Mouse (Mus musculus) midbrain, embryonic 16.5 days (tissue): ENCODE measurements at regions not wholly inside any gene's neighbourhood (a gene's known extent, or its start where the extent isn't known, plus 50 kb on each side); places are given as distances from the start of the nearest gene placed in this dataset.

Experiments
- ATAC-seq: fragments of 200-750 bp; cut with Nextera tagmentation; 2 replicates; pipeline ENCODE4 v1.8.0; 2017; ENCODE audit warnings: moderate TSS enrichment
- H3K27ac ChIP-seq: fragments of 300-500 bp; sonication (generic); 2 replicates; pipeline ENCODE4 v1.5.1; 2014; ENCODE audit warnings: mild to moderate bottlenecking, low read length, mixed read lengths
- H3K27me3 ChIP-seq: fragments of 300-500 bp; sonication (generic); 2 replicates; pipeline ENCODE4 v1.6.1; 2014; ENCODE audit warnings: low read depth, low read length, mixed read lengths; ENCODE audit not compliant: control insufficient read depth, insufficient read depth
- H3K36me3 ChIP-seq: fragments of 300-500 bp; sonication (generic); 2 replicates; pipeline ENCODE4 v1.6.1; 2014; ENCODE audit warnings: mild to moderate bottlenecking, low read length, moderate library complexity, mixed read lengths; ENCODE audit not compliant: control insufficient read depth, insufficient read depth
- H3K4me1 ChIP-seq: fragments of 300-500 bp; sonication (generic); 2 replicates; pipeline ENCODE4 v1.6.1; 2014; ENCODE audit warnings: mild to moderate bottlenecking, low read length, mixed read lengths; ENCODE audit not compliant: control insufficient read depth, insufficient read depth
- H3K4me2 ChIP-seq: fragments of 300-500 bp; sonication (generic); 2 replicates; pipeline ENCODE4 v1.6.1; 2014; ENCODE audit warnings: mild to moderate bottlenecking, low read length, mixed read lengths
- H3K4me3 ChIP-seq: fragments of 300-500 bp; sonication (generic); 2 replicates; pipeline ENCODE4 v1.5.1; 2014; ENCODE audit warnings: low read depth, mild to moderate bottlenecking, low read length, moderate library complexity, mixed read lengths
- H3K9ac ChIP-seq: fragments of 300-500 bp; sonication (generic); 2 replicates; pipeline ENCODE4 v1.6.1; 2014; ENCODE audit warnings: low read depth, low read length, mixed read lengths
- H3K9me3 ChIP-seq: fragments of 300-500 bp; sonication (generic); replicated peaks from 2 replicates; pipeline ENCODE4 v1.6.1; 2014; ENCODE audit warnings: mild to moderate bottlenecking, low read length, mixed read lengths; ENCODE audit not compliant: control insufficient read depth, poor library complexity, severe bottlenecking
- WGBS: fragments of 180-500 bp; shearing (Covaris S2); extraction: QIAGEN DNeasy Blood & Tissue Kit; methylation state at CpG from one replicate; pipeline ENCODE4 v1.1.7; 2014; 5-methylcytosine and 5-hydroxymethylcytosine counted together

DNA sequence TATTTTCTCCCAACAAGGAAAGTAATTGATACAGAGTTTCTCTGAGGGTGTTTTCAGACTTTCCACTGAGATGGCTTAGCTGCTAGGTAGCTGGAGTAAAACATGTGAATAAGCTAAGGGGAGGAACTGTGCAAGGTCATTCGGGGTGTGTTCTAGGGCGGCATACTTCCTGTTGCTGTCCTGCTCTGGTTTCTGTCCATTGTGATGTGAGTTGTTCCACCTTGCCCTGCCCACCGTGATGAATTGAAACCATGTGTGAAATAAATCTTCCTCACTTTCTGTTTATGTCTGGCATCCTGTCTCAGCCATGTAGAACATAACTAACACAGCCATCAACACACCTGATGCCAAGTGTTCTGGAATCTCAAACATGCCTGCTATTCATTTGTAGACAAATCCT is 472.6 kb upstream of the Nrp1 start:
- H3K27me3 ChIP-seq = no peaks in the 10 kb centered on the region
- no peak overlapping the region for H3K9ac ChIP-seq
- no peaks in the 10 kb centered on the region for H3K4me1 ChIP-seq
- ATAC-seq = no peak
- H3K4me2 ChIP-seq = no peak overlapping the region
- WGBS = 85% methylated on average over 3 of the region's 3 CpGs
- H3K9me3 ChIP-seq = no peaks in the 10 kb centered on the region
- no peak overlapping the region for H3K4me3 ChIP-seq
- no peak overlapping the region for H3K27ac ChIP-seq
- H3K36me3 ChIP-seq = no peaks in the 10 kb centered on the region

DNA sequence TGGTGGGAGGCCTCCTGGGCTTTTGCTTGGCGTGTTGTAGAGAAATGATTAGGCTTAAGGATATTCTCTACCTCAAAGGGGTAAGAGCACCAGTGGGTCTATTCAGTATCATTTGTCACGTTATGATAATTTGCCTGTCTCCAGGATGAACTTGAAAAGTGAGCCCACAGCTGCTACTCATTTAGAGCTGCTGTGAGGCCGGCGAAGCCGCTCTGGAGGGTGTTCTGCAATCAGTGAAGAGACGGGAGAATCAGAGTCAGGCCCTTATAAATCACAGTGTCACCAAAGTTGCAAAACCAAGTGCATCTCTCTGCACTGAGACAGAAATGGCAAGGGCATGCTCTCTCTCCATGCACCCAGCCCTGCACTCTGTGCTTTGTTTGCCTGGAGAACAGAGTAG is 467.7 kb upstream of the Nrp1 start:
- whole genome bisulfite sequencing = 48% methylated on average over 6 of the region's 6 CpGs
- no peaks in the 10 kb centered on the region for H3K36me3 ChIP-seq
- ATAC-seq = no peak

DNA sequence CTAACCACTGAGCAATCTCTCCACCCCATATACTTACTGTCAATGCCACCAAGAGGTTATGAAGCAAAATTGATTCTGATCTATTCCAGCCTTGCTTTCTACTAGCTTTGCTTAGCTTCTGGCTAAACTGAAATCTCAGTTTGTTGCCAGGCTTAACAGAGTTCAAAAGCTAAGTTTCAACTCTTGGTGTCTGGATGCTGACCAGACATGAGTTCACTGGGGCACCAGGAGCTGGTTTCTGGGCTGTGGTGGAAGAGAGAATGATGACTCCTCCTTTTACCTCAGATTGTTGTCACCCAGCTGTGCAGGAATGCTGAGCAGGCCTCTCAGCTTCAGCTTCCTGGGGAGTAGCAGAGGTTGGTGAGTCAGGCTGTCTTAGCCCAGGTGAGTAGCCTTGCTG is 464.1 kb upstream of the Nrp1 start:
- Histone ChIP-seq H3K9me3 (no peaks in the 10 kb centered on the region), H3K36me3 (no peaks in the 10 kb centered on the region), H3K27ac (no peak overlapping the region), H3K4me1 (no peaks in the 10 kb centered on the region), H3K27me3 (no peaks in the 10 kb centered on the region), H3K4me2 (no peak overlapping the region), H3K4me3 (no peak overlapping the region), H3K9ac (no peak overlapping the region)
- no peak for ATAC-seq

More for the DNA sequence above, 467.7 kb upstream of the Nrp1 start:
- H3K27me3 ChIP-seq = no peaks in the 10 kb centered on the region
- no peak overlapping the region for H3K4me2 ChIP-seq
- no peaks in the 10 kb centered on the region for H3K9me3 ChIP-seq
- no peak overlapping the region for H3K4me3 ChIP-seq
- H3K27ac ChIP-seq = no peak overlapping the region
- H3K9ac ChIP-seq = no peak overlapping the region
- H3K4me1 ChIP-seq = no peaks in the 10 kb centered on the region

DNA sequence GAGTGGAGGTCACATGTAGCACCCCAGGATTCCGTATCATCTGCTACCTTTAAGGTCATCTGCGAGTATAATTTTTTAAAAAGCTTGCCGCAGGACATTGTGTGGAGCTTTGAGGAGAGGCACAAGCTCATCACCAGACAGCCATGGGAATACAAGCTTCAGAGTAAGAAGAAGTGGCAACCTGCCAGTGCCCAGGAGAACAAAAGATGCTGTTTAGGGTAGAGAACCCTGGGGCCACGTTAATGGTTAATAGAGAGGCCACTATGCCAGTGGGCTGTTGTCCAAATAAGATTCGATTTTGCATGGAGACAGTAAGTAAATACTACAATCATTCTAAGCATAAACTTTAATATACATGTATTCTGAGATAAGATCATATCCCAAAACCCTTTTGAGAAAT is 450.0 kb upstream of the Nrp1 start:
- WGBS = 71% methylated on average over 5 of the region's 5 CpGs
- Histone ChIP-seq H3K4me2 (no peak overlapping the region), H3K9ac (no peak overlapping the region)

DNA sequence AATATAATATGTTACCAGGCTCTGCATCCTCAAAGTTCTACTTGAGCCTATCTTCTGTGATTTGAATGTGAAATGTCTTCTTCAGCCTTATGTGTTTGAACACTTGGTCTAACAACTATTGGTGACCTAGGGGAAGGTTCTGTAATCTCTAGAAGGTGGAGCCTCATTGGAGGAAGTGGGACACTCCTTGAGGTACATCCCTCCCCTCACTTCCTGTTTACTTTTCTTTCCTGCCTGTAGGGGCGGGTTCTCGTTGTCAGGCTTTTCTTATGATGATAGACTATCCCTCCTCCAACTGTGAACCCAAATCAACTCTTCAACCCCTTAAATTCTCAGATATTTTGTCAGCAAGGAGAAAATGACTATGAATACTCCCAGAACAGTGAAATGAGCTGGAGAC is 448.8 kb upstream of the Nrp1 start:
- H3K27me3 ChIP-seq = no peaks in the 10 kb centered on the region
- no peak overlapping the region for H3K27ac ChIP-seq
- no peaks in the 10 kb centered on the region for H3K4me1 ChIP-seq
- H3K36me3 ChIP-seq = no peaks in the 10 kb centered on the region
- no peak overlapping the region for H3K9ac ChIP-seq
- ATAC-seq = no peak
- H3K4me3 ChIP-seq = no peak overlapping the region
- H3K9me3 ChIP-seq = no peaks in the 10 kb centered on the region
- H3K4me2 ChIP-seq = no peak overlapping the region
- WGBS = 85% methylated on average over 2 of the region's 2 CpGs

More for the DNA sequence above, 450.0 kb upstream of the Nrp1 start:
- H3K4me3 ChIP-seq = no peak overlapping the region
- H3K4me1 ChIP-seq = no peaks in the 10 kb centered on the region
- no peak for ATAC-seq
- H3K27me3 ChIP-seq = no peaks in the 10 kb centered on the region
- no peak overlapping the region for H3K27ac ChIP-seq
- H3K9me3 ChIP-seq = no peaks in the 10 kb centered on the region
- no peaks in the 10 kb centered on the region for H3K36me3 ChIP-seq

DNA sequence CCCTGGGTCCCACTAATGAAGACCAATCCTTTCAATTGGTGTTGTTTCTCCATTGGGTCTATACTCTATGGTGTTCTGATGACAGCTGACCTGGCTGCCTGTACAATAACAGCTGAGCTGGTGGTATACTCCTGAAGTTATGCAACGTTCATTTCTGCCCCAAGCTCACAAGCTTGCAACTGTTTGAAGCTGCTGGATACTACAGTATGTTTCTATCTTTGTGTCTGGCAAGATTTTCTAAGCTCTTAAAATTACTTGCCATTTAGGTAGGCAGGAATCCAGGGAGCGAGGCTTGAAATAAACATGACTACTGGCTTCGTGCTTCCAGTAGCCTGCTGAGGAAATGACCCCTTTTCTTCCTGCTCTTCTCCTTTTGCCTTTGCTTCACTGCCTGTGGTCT is 444.3 kb upstream of the Nrp1 start:
- Histone ChIP-seq H3K36me3 (no peaks in the 10 kb centered on the region), H3K4me2 (no peak overlapping the region), H3K27me3 (no peaks in the 10 kb centered on the region), H3K4me1 (peaks cover 4% of the 10 kb centered on the region; the same call in 1 of the 2 replicates), H3K27ac (no peak overlapping the region), H3K9ac (no peak overlapping the region), H3K9me3 (no peaks in the 10 kb centered on the region), H3K4me3 (no peak overlapping the region)
- no peak for ATAC-seq
- 74% methylated on average over 3 of the region's 3 CpGs for WGBS

DNA sequence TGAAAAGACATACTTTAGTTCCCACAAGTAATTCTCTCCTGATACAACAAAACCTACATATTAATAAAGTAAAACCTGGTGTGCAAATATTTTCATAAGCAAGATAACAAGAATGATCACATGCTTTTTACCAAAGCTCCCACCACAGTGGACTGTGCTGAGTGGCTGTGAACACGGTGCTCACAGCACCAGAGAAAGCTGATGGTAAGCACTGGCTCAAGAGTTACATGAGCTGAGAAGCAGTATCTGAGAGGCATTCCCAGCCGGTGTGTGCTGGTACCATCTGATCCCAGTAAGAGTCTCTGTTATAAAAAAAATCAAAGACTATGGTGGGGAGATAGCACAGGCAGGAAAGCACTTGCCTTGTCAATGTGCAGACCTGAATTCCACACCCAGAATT is 443.5 kb upstream of the Nrp1 start:
- Histone ChIP-seq H3K4me2 (no peak overlapping the region), H3K36me3 (no peaks in the 10 kb centered on the region), H3K27me3 (no peaks in the 10 kb centered on the region), H3K27ac (no peak overlapping the region), H3K4me3 (no peak overlapping the region), H3K9me3 (no peaks in the 10 kb centered on the region), H3K9ac (no peak overlapping the region), H3K4me1 (peaks cover 4% of the 10 kb centered on the region; the same call in 1 of the 2 replicates)
- no peak for ATAC-seq
- WGBS = 75% methylated on average over 2 of the region's 2 CpGs

DNA sequence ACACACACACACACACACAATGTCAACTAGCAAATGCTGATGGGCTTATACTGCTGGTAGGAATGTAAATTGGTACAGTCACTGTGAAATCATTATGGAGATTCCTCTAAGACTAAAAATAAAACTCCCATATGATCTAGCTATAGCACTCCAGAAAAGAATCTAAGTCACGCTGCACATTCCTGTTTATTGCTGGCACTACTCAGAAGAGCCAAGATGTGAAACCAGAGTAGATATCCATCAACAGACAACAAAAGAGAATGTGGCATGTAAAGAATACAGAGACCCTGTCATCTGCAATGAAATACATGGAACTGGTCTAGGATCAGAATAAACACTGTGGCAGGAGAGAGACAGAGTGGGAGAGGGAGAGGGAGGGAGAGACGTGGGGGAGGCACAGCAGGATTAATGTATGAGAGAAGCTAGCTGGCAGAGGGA is 442.8 kb upstream of the Nrp1 start:
- WGBS = 41% methylated on average over 2 of the region's 2 CpGs
- no peaks in the 10 kb centered on the region for H3K36me3 ChIP-seq
- no peak overlapping the region for H3K4me2 ChIP-seq
- H3K9me3 ChIP-seq = no peaks in the 10 kb centered on the region
- no peak overlapping the region for H3K4me3 ChIP-seq
- H3K9ac ChIP-seq = no peak overlapping the region
- ATAC-seq = no peak
- no peaks in the 10 kb centered on the region for H3K27me3 ChIP-seq
- H3K27ac ChIP-seq = no peak overlapping the region
- peaks cover 4% of the 10 kb centered on the region; the same call in 1 of the 2 replicates for H3K4me1 ChIP-seq

DNA sequence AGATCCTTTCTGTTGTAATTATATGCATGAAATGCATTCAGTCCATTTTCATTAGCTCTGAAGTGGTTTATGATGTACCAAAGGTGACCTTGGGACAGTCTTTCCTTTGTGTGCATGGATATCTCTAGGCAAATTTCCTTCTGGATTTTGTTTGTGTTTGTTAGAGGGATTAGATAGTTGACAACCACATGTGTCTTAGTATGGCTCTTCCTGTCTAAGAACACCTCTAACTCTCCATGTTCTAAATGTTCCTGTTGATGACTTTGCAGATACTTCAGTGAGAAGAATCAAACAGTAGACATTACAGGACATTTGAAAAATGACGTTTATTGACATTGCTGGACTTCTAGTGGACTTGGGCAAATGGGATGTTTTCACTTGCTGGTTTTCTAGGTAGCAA is 436.5 kb upstream of the Nrp1 start:
- Histone ChIP-seq H3K9ac (no peak overlapping the region), H3K27me3 (no peaks in the 10 kb centered on the region), H3K27ac (no peak overlapping the region), H3K36me3 (no peaks in the 10 kb centered on the region), H3K4me1 (no peaks in the 10 kb centered on the region), H3K9me3 (no peaks in the 10 kb centered on the region), H3K4me3 (no peak overlapping the region), H3K4me2 (no peak overlapping the region)
- 89% methylated on average over 1 of the region's 1 CpGs for whole genome bisulfite sequencing
- no peak for ATAC-seq

DNA sequence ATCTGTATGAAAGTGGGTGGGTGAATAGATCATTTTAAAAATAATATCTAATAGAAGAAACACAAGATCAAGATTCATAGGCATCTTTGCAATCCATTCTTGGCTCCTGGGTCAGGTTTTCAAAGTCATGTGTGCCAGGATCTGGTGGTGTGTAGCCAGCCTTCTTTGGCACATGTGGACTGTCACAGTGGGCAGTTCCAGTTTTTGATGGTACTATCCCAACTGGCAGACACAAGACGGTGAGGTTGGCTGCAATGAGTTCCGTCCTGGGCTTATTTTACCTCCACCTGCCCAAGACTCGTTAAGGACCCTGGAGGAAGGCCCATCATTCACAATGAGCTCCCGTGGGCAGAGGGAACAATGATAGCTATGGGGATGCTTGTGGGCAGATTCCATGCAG is 435.1 kb upstream of the Nrp1 start:
- Histone ChIP-seq H3K4me3 (no peak overlapping the region), H3K4me2 (no peak overlapping the region), H3K9ac (no peak overlapping the region), H3K27me3 (no peaks in the 10 kb centered on the region), H3K36me3 (no peaks in the 10 kb centered on the region), H3K4me1 (no peaks in the 10 kb centered on the region), H3K9me3 (no peaks in the 10 kb centered on the region), H3K27ac (no peak overlapping the region)
- 76% methylated on average over 4 of the region's 4 CpGs for WGBS
- no peak for ATAC-seq
